Mouse (Mus musculus) cerebellum, adult 2 months (tissue): ENCODE results near the gene Lmnb2.

Experiments
- CTCF ChIP-seq: fragments of 200-500 bp; IDR thresholded peaks from 2 replicates; pipeline ENCODE4 v1.5.1; 2011; ENCODE audit warnings: low read depth, mild to moderate bottlenecking, control low read depth, low read length, moderate library complexity, borderline replicate concordance; ENCODE audit not compliant: insufficient read depth
- POLR2A ChIP-seq: fragments of 200-500 bp; IDR thresholded peaks from 2 replicates; pipeline ENCODE4 v1.6.1; 2011; ENCODE audit warnings: low read length, control low read depth, borderline replicate concordance; ENCODE audit not compliant: insufficient read depth

DNA sequence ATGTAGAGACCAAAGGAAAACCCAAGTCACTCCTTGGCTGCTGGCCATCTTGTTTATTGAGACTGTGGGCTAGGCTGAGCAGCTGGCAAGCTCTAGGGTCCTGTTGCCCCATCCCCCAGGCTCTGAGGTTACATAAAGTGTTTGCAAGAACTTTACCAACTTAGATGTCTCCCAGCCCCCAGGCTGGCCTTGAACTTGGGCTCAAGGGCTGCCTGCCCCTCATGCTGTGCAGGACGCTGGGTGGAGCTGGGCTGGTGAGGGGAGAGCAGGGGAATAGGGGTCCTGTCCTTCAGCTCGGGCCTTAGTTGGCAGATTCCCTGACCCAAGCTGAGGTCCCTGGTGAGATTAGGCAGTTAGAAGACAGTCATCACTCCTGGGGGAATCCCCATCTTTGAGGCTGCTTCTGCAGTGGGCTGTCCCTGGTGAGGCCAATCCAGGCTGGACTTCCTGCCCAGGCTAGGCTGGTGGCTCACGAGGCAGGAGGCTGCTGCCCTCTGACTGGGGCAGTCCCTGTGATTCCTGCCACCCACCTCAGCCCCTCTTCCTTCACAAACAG is 49.1 kb upstream of the Lmnb2 start:
- TF ChIP-seq CTCF: no peak
- no peak for TF ChIP-seq POLR2A
